Mouse (Mus musculus) cerebellum, postnatal 36 days (tissue): ENCODE data around the gene Lrrc74a.

Source experiments
- DNase-seq, 2 experiments: peaks; one replicate each; pipeline ENCODE4 v3.0.0; 2021 to 2022; ENCODE audit warnings: mixed read lengths in 2 of 2

The Lrrc74a gene

DNA sequence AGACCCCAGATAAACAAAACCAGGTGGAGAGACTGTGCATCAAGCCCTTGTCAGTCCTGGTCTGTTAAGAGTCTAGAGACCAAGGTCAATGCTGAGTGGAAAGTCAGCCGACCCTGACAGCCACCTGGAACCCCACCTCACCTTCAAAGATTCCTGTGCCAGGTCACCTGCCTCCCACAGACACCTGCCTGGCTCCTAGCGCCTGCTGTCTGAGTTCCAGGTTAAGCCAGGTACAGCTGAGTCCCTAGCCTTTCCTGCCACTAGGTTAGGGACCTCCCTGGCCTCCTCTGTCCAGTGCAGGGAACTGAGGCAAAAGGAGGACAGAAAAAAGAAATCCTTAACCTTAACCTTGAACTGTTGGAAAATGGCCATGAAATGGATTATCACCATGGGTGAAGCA lies 70.7 kb downstream of the Lrrc74a start:
- no peak for DNase-seq

GRCm38 (mm10) chr12:86805315-86805714 lies 71.1 kb downstream of the Lrrc74a start:
- no peak for DNase-seq

GRCm38 (mm10) chr12:86806031-86806922 lies 72.1 kb downstream of the Lrrc74a start:
- DNase-seq, result peak; percentile 69 to 73

- no peak for DNase-seq
Observed at GRCm38 (mm10) chr12:86806923-86807794, 73.0 kb downstream of the Lrrc74a start.

GRCm38 (mm10) chr12:86807795-86808128 lies 73.6 kb downstream of the Lrrc74a start:
- no peak for DNase-seq

DNA sequence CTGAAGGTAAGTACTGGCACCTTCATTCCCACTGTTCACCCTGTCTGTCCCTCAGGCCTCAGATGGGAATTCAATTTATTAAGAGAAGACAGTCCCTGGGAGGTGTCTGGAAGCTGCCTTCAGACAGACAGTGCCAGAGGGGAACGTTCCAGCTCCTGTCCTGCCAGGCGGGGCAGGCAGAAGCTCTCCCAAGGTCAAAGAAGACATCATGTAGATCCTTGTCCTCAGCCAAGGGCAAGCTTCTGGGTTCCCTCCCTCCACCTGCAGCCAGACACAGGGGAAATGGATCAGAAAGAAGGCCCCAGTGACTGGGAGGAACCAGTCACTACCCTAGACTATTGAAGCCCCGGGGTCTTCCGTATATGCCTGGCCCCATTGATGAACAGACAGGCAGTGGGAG lies 74.7 kb downstream of the Lrrc74a start:
- DNase-seq, result no peak

- no peak for DNase-seq
Observed at GRCm38 (mm10) chr12:86810040-86810439, 75.9 kb downstream of the Lrrc74a start.

- DNase-seq, result no peak
Observed at GRCm38 (mm10) chr12:86810725-86811444, 76.7 kb downstream of the Lrrc74a start.

GRCm38 (mm10) chr12:86812782-86813181 lies 78.6 kb downstream of the Lrrc74a start:
- no peak for DNase-seq
